Mouse (Mus musculus) heart, adult 2 months (tissue): ENCODE data around the gene Arid3b.

Experiments used
- CTCF ChIP-seq: fragments of 200-600 bp; IDR thresholded peaks from 2 replicates; pipeline ENCODE4 v1.8.1; 2022; ENCODE audit warnings: antibody characterized with exemption, mild to moderate bottlenecking, moderate library complexity
- EP300 ChIP-seq: fragments of 200-500 bp; IDR thresholded peaks from 2 replicates; pipeline ENCODE4 v1.6.1; 2011; ENCODE audit warnings: low read depth, low read length, control low read depth; ENCODE audit not compliant: insufficient read depth
- POLR2A ChIP-seq: fragments of 200-500 bp; IDR thresholded peaks from 2 replicates; pipeline ENCODE4 v1.6.1; 2011; ENCODE audit warnings: mild to moderate bottlenecking, low read depth, low read length, control low read depth; ENCODE audit not compliant: insufficient read depth

GRCm38 (mm10) chr9:57867236-57867635 lies 30.6 kb upstream of the Arid3b start:
- no peak for TF ChIP-seq CTCF
- TF ChIP-seq EP300, result no peak
- no peak for TF ChIP-seq POLR2A
